Mouse (Mus musculus) cortical plate, adult 2 months (tissue): ENCODE results near the gene Ifnk.

Experiments used
- CTCF ChIP-seq: fragments of 200-500 bp; IDR thresholded peaks from 2 replicates; pipeline ENCODE4 v1.5.1; 2011; ENCODE audit warnings: mild to moderate bottlenecking, control low read depth, low read length; ENCODE audit not compliant: insufficient read depth; ENCODE audit errors: extremely low read depth
- POLR2A ChIP-seq: fragments of 200-500 bp; IDR thresholded peaks from 2 replicates; pipeline ENCODE4 v1.6.1; 2011; ENCODE audit warnings: mild to moderate bottlenecking, low read length, control low read depth; ENCODE audit not compliant: insufficient read depth; ENCODE audit errors: extremely low read depth

GRCm38 (mm10) chr4:35189794-35190193 lies 37.9 kb downstream of the Ifnk start:
- no peak for TF ChIP-seq CTCF
- TF ChIP-seq POLR2A = no peak
